Mouse (Mus musculus) MEL (cell line): ENCODE data around the gene Aldh8a1. TPM values are rescaled to one million over a fixed set of nuclear protein-coding genes. Genes with fewer than 3 reads are reported as not detected.

Experiments used
- DNase-seq: peaks from one replicate; pipeline ENCODE4 v3.0.0; 2011; ENCODE audit warnings: low read depth, low spot score
- H3K27ac ChIP-seq: 2 replicates; pipeline ENCODE4 v1.5.1; 2012; ENCODE audit warnings: low read depth, mild to moderate bottlenecking, control low read depth, low read length, moderate library complexity; ENCODE audit not compliant: control insufficient read depth
- H3K27me3 ChIP-seq, 2 experiments: fragments of 150-350 bp in 1 of 2; sonication (generic) in 1 of 2; 2 replicates each; pipeline ENCODE4 v1.6.1; 2012; ENCODE audit warnings: low read length in 2 of 2, mild to moderate bottlenecking in 2 of 2, improper control_type of control experiment in 1 of 2, moderate library complexity in 1 of 2; ENCODE audit not compliant: insufficient read depth in 2 of 2, control insufficient read depth in 1 of 2
- H3K36me3 ChIP-seq, 2 experiments: 2 replicates each; pipeline ENCODE4 v1.6.1; 2012 to 2014; ENCODE audit warnings: low read length in 2 of 2, improper control_type of control experiment in 1 of 2, inconsistent platforms in 1 of 2, mild to moderate bottlenecking in 1 of 2; ENCODE audit not compliant: insufficient read depth in 2 of 2, control insufficient read depth in 1 of 2
- H3K4me1 ChIP-seq, 2 experiments: fragments of 150-350 bp in 1 of 2; sonication (generic) in 1 of 2; 2 replicates each; pipeline ENCODE4 v1.6.1; 2012; ENCODE audit warnings: low read length in 2 of 2, improper control_type of control experiment in 1 of 2, mild to moderate bottlenecking in 1 of 2; ENCODE audit not compliant: insufficient read depth in 2 of 2, control insufficient read depth in 1 of 2
- H3K4me3 ChIP-seq, 2 experiments: fragments of 150-350 bp in 1 of 2; sonication (generic) in 1 of 2; 2 replicates each; pipeline ENCODE4 v1.5.1; 2012; ENCODE audit warnings: low read depth in 2 of 2, low read length in 2 of 2, mild to moderate bottlenecking in 2 of 2, moderate library complexity in 2 of 2, control low read depth in 1 of 2, improper control_type of control experiment in 1 of 2; ENCODE audit not compliant: control insufficient read depth in 1 of 2, insufficient read depth in 1 of 2
- H3K79me2 ChIP-seq: 2 replicates; pipeline ENCODE4 v1.6.1; 2012; ENCODE audit warnings: mild to moderate bottlenecking, low read length, moderate library complexity; ENCODE audit not compliant: control insufficient read depth, poor library complexity, insufficient read depth
- H3K9ac ChIP-seq: 2 replicates; pipeline ENCODE4 v1.6.1; 2012; ENCODE audit warnings: low read depth, mild to moderate bottlenecking, control low read depth, low read length, moderate library complexity; ENCODE audit not compliant: control insufficient read depth, poor library complexity, severe bottlenecking
- H3K9me3 ChIP-seq: fragments of 150-350 bp; sonication (generic); replicated peaks from 2 replicates; pipeline ENCODE4 v1.6.1; 2012; ENCODE audit warnings: mild to moderate bottlenecking, low read length, improper control_type of control experiment, moderate library complexity; ENCODE audit not compliant: insufficient read depth
- BHLHE40 ChIP-seq: IDR thresholded peaks from 2 replicates; pipeline ENCODE4 v1.6.1; 2012; ENCODE audit warnings: low read depth, mild to moderate bottlenecking, inconsistent platforms, low read length, improper control_type of control experiment, borderline replicate concordance
- CHD1 ChIP-seq: IDR thresholded peaks from 2 replicates; pipeline ENCODE4 v1.6.1; 2012; ENCODE audit warnings: low read depth, mild to moderate bottlenecking, inconsistent platforms, low read length, improper control_type of control experiment
- ELF1 ChIP-seq: IDR thresholded peaks from 2 replicates; pipeline ENCODE4 v1.6.1; 2014; ENCODE audit warnings: low read depth, mild to moderate bottlenecking, inconsistent platforms, low read length, improper control_type of control experiment, moderate library complexity
- EP300 ChIP-seq, 2 experiments: IDR thresholded peaks; 2 replicates each; pipeline ENCODE4 v1.6.1; 2011; ENCODE audit warnings: improper control_type of control experiment in 2 of 2, low read length in 2 of 2, low read depth in 1 of 2, mild to moderate bottlenecking in 1 of 2
- ETS1 ChIP-seq: IDR thresholded peaks from 2 replicates; pipeline ENCODE4 v1.6.1; 2012; ENCODE audit warnings: low read depth, mild to moderate bottlenecking, inconsistent platforms, low read length, improper control_type of control experiment, moderate library complexity
- GABPA ChIP-seq: IDR thresholded peaks from 2 replicates; pipeline ENCODE4 v1.6.1; 2012; ENCODE audit warnings: low read depth, mild to moderate bottlenecking, inconsistent platforms, low read length, improper control_type of control experiment, moderate library complexity
- GATA1 ChIP-seq: IDR thresholded peaks from 2 replicates; pipeline ENCODE4 v1.6.1; 2011; ENCODE audit warnings: low read depth, low read length, improper control_type of control experiment
- KAT2A ChIP-seq: conservative IDR thresholded peaks from 2 replicates; pipeline ENCODE4 v1.6.1; 2012; ENCODE audit warnings: low read depth, low read length, improper control_type of control experiment, inconsistent platforms
- MAFK ChIP-seq: IDR thresholded peaks from 2 replicates; pipeline ENCODE4 v1.6.1; 2011; ENCODE audit warnings: low read depth, mild to moderate bottlenecking, low read length, improper control_type of control experiment, borderline replicate concordance
- MEF2A ChIP-seq: IDR thresholded peaks from 2 replicates; pipeline ENCODE4 v1.6.1; 2014; ENCODE audit warnings: low read depth, mild to moderate bottlenecking, inconsistent platforms, low read length, improper control_type of control experiment; ENCODE audit not compliant: poor library complexity, insufficient replicate concordance, severe bottlenecking; ENCODE audit errors: extremely low read depth
- MYB ChIP-seq: IDR thresholded peaks from 2 replicates; pipeline ENCODE4 v1.6.1; 2011; ENCODE audit warnings: mild to moderate bottlenecking, low read depth, low read length, improper control_type of control experiment
- MYC ChIP-seq: IDR thresholded peaks from 2 replicates; pipeline ENCODE4 v1.6.1; 2011; ENCODE audit warnings: low read depth, mild to moderate bottlenecking, low read length, improper control_type of control experiment, moderate library complexity
- POLR2A ChIP-seq, 2 experiments: IDR thresholded peaks; 2 replicates each; pipeline ENCODE4 v1.6.1; 2011 to 2012; ENCODE audit warnings: low read length in 2 of 2, mild to moderate bottlenecking in 2 of 2, control low read depth in 1 of 2, improper control_type of control experiment in 1 of 2, low read depth in 1 of 2, moderate library complexity in 1 of 2; ENCODE audit not compliant: control insufficient read depth in 1 of 2, insufficient read depth in 1 of 2, poor library complexity in 1 of 2
- RCOR1 ChIP-seq: IDR thresholded peaks from 2 replicates; pipeline ENCODE4 v1.6.1; 2012; ENCODE audit warnings: low read depth, mild to moderate bottlenecking, inconsistent platforms, low read length, improper control_type of control experiment
- SIN3A ChIP-seq: IDR thresholded peaks from 2 replicates; pipeline ENCODE4 v1.6.1; 2012; ENCODE audit warnings: low read length, improper control_type of control experiment, inconsistent platforms
- SMC3 ChIP-seq: IDR thresholded peaks from 2 replicates; pipeline ENCODE4 v1.6.1; 2011; ENCODE audit warnings: low read depth, low read length, improper control_type of control experiment
- TAL1 ChIP-seq: IDR thresholded peaks from 2 replicates; pipeline ENCODE4 v1.6.1; 2012; ENCODE audit warnings: mild to moderate bottlenecking, inconsistent platforms, low read length, moderate library complexity, mixed read lengths
- TBP ChIP-seq: IDR thresholded peaks from 2 replicates; pipeline ENCODE4 v1.8.0; 2011; ENCODE audit warnings: low read depth, low read length, improper control_type of control experiment
- TCF12 ChIP-seq: IDR thresholded peaks from 2 replicates; pipeline ENCODE4 v1.6.1; 2014; ENCODE audit warnings: low read depth, mild to moderate bottlenecking, inconsistent platforms, low read length, improper control_type of control experiment, moderate library complexity
- UBTF ChIP-seq: IDR thresholded peaks from 2 replicates; pipeline ENCODE4 v1.6.1; 2012; ENCODE audit warnings: low read depth, mild to moderate bottlenecking, inconsistent platforms, low read length, improper control_type of control experiment, moderate library complexity, borderline replicate concordance; ENCODE audit not compliant: insufficient read depth
- USF1 ChIP-seq: IDR thresholded peaks from 2 replicates; pipeline ENCODE4 v1.6.1; 2014; ENCODE audit warnings: low read depth, mild to moderate bottlenecking, inconsistent platforms, low read length, improper control_type of control experiment, moderate library complexity
- USF2 ChIP-seq, 2 experiments: IDR thresholded peaks; 2 replicates each; pipeline ENCODE4 v1.6.1; 2011 to 2012; ENCODE audit warnings: improper control_type of control experiment in 2 of 2, low read length in 2 of 2, borderline replicate concordance in 1 of 2, inconsistent platforms in 1 of 2, low read depth in 1 of 2, mild to moderate bottlenecking in 1 of 2; ENCODE audit not compliant: insufficient read depth in 1 of 2
- ZKSCAN1 ChIP-seq: IDR thresholded peaks from 2 replicates; pipeline ENCODE4 v1.6.1; 2012; ENCODE audit warnings: low read depth, mild to moderate bottlenecking, inconsistent platforms, low read length, improper control_type of control experiment, moderate library complexity
- polyA plus RNA-seq, 2 experiments: library from polyadenylated mRNA; stranded (reverse) in 1 of 2; unstranded in 1 of 2; fragments of >175 nt in 1 of 2; fragments of >200 nt in 1 of 2; gene quantifications; 2 replicates each; pipeline versions ENCODE4 v1.2.1 to v1.2.4; 2012; ENCODE audit warnings: low replicate concordance in 2 of 2, low read depth in 1 of 2; ENCODE audit not compliant: insufficient read length in 2 of 2, insufficient read depth in 1 of 2, missing spikeins in 1 of 2
- total RNA-seq: library from RNA; depleted of rRNA; stranded (reverse); fragments of 300-350 nt; gene quantifications from 2 replicates; pipeline ENCODE4 v1.2.3, GENCODE M21; 2012

Aldh8a1 gene
- total and polyA plus RNA-seq, 3 experiments = 0.04 to 0.07 TPM; not detected in 1

GRCm38 (mm10) chr10:21382914-21383313, 5.8 kb downstream of the Aldh8a1 start (continued):
- no peak for TF ChIP-seq UBTF
- peak; percentile 100 for TF ChIP-seq SMC3
- TF ChIP-seq MEF2A = no peak
- no peak for TF ChIP-seq ZKSCAN1
- no peak for TF ChIP-seq MAFK
- no peak for TF ChIP-seq GABPA

DNA sequence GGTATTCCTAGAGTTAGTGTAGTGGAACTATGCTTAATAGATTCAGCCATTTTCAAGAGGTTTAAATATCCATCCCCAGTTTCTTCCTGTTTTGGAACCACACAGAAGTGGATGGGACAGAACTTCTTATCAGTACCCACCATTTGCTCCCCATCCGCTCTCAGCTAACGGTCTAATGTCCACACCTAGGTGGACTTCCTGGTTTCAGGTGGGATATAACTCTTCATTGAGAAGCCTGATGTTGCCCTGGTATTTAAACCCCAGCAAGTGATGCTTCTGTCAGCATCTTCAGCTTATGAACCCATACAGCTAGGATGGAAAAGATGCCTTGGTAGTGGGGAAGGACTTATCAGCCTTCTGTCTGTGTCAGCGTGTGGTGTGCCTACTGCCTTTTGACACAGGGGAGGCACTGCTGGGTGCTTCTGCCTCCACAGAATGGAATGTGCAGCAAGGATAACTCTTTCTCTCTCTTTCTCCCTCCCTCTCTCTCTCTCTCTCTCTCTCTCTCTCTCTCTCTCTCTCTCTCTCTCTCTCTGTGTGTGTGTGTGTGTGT, 8.1 kb downstream of the Aldh8a1 start:
- no peak for TF ChIP-seq UBTF
- TF ChIP-seq CHD1 = no peak
- TF ChIP-seq GATA1 = peak; percentile 79
- TF ChIP-seq POLR2A (IDR thresholded peaks at IDR 0.05; ENCODE audit: control insufficient read depth in 1 of 2, insufficient read depth in 1 of 2, low read depth in 1 of 2, low read length in 2 of 2, poor library complexity in 1 of 2) = no peak
- no peak for TF ChIP-seq ETS1
- TF ChIP-seq KAT2A = no peak
- no peak for TF ChIP-seq USF2 (IDR thresholded peaks at IDR 0.05; ENCODE audit: borderline replicate concordance in 1 of 2, insufficient read depth in 1 of 2, low read depth in 1 of 2, low read length in 2 of 2)
- no peak for TF ChIP-seq USF1
- peak; percentile 62; the same call in 1 of the 2 replicates for TF ChIP-seq TCF12
- no peak for TF ChIP-seq MEF2A
- TF ChIP-seq TBP = no peak
- TF ChIP-seq RCOR1 = peak; percentile 48; the same call in 1 of the 2 replicates
- TF ChIP-seq ELF1 = 0 out of 2 replicates have a peak, but pooled peaks have one; percentile 41
- TF ChIP-seq MYC = no peak
- no peak for TF ChIP-seq BHLHE40
- peak; percentile 76 for TF ChIP-seq TAL1
- TF ChIP-seq EP300 (IDR thresholded peaks at IDR 0.05; ENCODE audit: low read depth in 1 of 2, low read length in 2 of 2) = peak; percentile 83 to 88
- peak; percentile 81 for TF ChIP-seq MYB
- TF ChIP-seq SIN3A = 0 out of 2 replicates have a peak, but pooled peaks have one; percentile 37
- Histone ChIP-seq H3K27me3 (no peaks in the 10 kb centered on the region), H3K9me3 (no peaks in the 10 kb centered on the region), H3K9ac (no peak overlapping the region), H3K79me2 (no peaks in the 10 kb centered on the region), H3K36me3 (peaks cover 0 to 18% of the 10 kb centered on the region in 2 experiments; a peak in 2 of 4 replicates), H3K4me1 (peaks cover 2 to 17% of the 10 kb centered on the region in 2 experiments; a peak in 3 of 4 replicates), H3K27ac (peak overlapping the region; percentile 55), H3K4me3 (no peak overlapping the region)
- DNase-seq = peak; percentile 73
